Mouse (Mus musculus) hindbrain, embryonic 16.5 days (tissue): Measurements from ENCODE around the gene Hist3h2a. TPM values are rescaled to one million over a fixed set of nuclear protein-coding genes. Genes with fewer than 3 reads are reported as not detected.

Source experiments
- ATAC-seq: fragments of 200-750 bp; cut with Nextera tagmentation; 2 replicates; pipeline ENCODE4 v1.8.0; 2017; ENCODE audit warnings: moderate TSS enrichment, moderate library complexity
- H3K27ac ChIP-seq: fragments of 300-500 bp; sonication (generic); 2 replicates; pipeline ENCODE4 v1.5.1; 2014; ENCODE audit warnings: low read depth, mild to moderate bottlenecking, control low read depth, low read length, moderate library complexity
- H3K27me3 ChIP-seq: fragments of 300-500 bp; sonication (generic); replicated peaks from 2 replicates; pipeline ENCODE4 v1.6.1; 2014; ENCODE audit warnings: low read length; ENCODE audit not compliant: control insufficient read depth, insufficient read depth
- H3K36me3 ChIP-seq: fragments of 300-500 bp; sonication (generic); 2 replicates; pipeline ENCODE4 v1.6.1; 2014; ENCODE audit warnings: mild to moderate bottlenecking, low read length, moderate library complexity, mixed read lengths; ENCODE audit not compliant: control insufficient read depth, insufficient read depth
- H3K4me1 ChIP-seq: fragments of 300-500 bp; sonication (generic); 2 replicates; pipeline ENCODE4 v1.6.1; 2014; ENCODE audit warnings: low read depth, low read length; ENCODE audit not compliant: control insufficient read depth, insufficient read depth
- H3K4me2 ChIP-seq: fragments of 300-500 bp; sonication (generic); 2 replicates; pipeline ENCODE4 v1.6.1; 2014; ENCODE audit warnings: mild to moderate bottlenecking, low read length, control low read depth, moderate library complexity
- H3K4me3 ChIP-seq: fragments of 300-500 bp; sonication (generic); 2 replicates; pipeline ENCODE4 v1.5.1; 2014; ENCODE audit warnings: mild to moderate bottlenecking, low read length, control low read depth, moderate library complexity
- H3K9ac ChIP-seq: fragments of 300-500 bp; sonication (generic); 2 replicates; pipeline ENCODE4 v1.6.1; 2014; ENCODE audit warnings: low read depth, mild to moderate bottlenecking, control low read depth, low read length, moderate library complexity
- H3K9me3 ChIP-seq: fragments of 300-500 bp; sonication (generic); 2 replicates; pipeline ENCODE4 v1.6.1; 2014; ENCODE audit warnings: mild to moderate bottlenecking, low read length, moderate library complexity; ENCODE audit not compliant: control insufficient read depth
- WGBS: fragments of 180-500 bp; shearing (Covaris S2); extraction: QIAGEN DNeasy Blood & Tissue Kit; methylation state at CpG from one replicate; pipeline ENCODE4 v1.1.7; 2014; 5-methylcytosine and 5-hydroxymethylcytosine counted together
- polyA plus RNA-seq: library from polyadenylated mRNA; unstranded; fragments of >200 nt; fragmentation: Nextera tagmentation; extraction: Ambion mirVana; gene quantifications from 2 replicates; pipeline ENCODE4 v1.2.1, GENCODE M21; 2015

The Hist3h2a gene
- 85.3 and 89.6 TPM in 2 replicates for polyA plus RNA-seq

GRCm38 (mm10) chr11:58954420-58955142 is at the start of gene Hist3h2a, which contains the start of gene Trim17:
Gene Hist3h2a, plus strand, starts transcription at chr11:58954685.
Gene Trim17, plus strand, starts transcription at chr11:58954685.
- ATAC-seq = peak; percentile 92
- Histone ChIP-seq H3K9me3 (no peaks in the 10 kb centered on the region), H3K36me3 (no peaks in the 10 kb centered on the region; the same call in 1 of the 2 replicates), H3K4me1 (peaks cover 46% of the 10 kb centered on the region), H3K27ac (peak within 1 kb of the TSS; percentile 99), H3K4me3 (peak within 1 kb of the TSS; percentile 57), H3K4me2 (peak within 1 kb of the TSS; percentile 95), H3K27me3 (no peaks in the 10 kb centered on the region), H3K9ac (peak within 1 kb of the TSS; percentile 86)
- under 1% methylated on average over 49 of the region's 49 CpGs for WGBS

GRCm38 (mm10) chr11:58904838-58905237 is 49.6 kb upstream of the Hist3h2a start:
- peak overlapping the region; percentile 87 for H3K4me2 ChIP-seq
- H3K4me1 ChIP-seq = peaks cover 9% of the 10 kb centered on the region
- no peak for ATAC-seq
- WGBS = 52% methylated on average over 6 of the region's 6 CpGs
- no peak overlapping the region for H3K9ac ChIP-seq
- no peak overlapping the region for H3K4me3 ChIP-seq
- no peaks in the 10 kb centered on the region for H3K9me3 ChIP-seq
- H3K27ac ChIP-seq = no peak overlapping the region
- peaks cover 6% of the 10 kb centered on the region; the same call in 1 of the 2 replicates for H3K36me3 ChIP-seq
- no peaks in the 10 kb centered on the region for H3K27me3 ChIP-seq

DNA sequence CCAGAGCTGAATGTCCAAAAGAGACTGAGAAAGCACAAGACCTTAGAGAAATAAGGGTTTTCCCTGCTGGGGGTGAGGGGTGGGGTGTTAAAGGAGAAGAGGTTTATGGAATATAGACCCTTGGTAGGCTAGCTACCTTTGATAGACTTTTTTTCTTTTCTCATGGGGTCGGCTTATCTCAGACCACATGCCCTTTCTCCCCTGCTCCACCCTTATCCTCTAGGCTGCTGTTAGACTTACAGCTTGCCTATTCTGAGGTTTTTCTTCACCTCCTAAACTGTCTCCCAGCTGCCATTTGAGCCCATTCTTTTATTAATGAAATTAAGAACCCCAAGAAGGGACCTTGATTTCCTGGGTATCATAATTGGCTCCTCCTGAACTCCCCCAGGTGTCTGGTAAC is 40.7 kb upstream of the Hist3h2a start:
- Histone ChIP-seq H3K4me3 (no peak overlapping the region), H3K9me3 (no peaks in the 10 kb centered on the region), H3K4me2 (no peak overlapping the region), H3K27ac (no peak overlapping the region), H3K36me3 (no peaks in the 10 kb centered on the region), H3K27me3 (no peaks in the 10 kb centered on the region), H3K9ac (no peak overlapping the region), H3K4me1 (peaks cover 6% of the 10 kb centered on the region)
- WGBS = 92% methylated on average over 1 of the region's 1 CpGs
- no peak for ATAC-seq

DNA sequence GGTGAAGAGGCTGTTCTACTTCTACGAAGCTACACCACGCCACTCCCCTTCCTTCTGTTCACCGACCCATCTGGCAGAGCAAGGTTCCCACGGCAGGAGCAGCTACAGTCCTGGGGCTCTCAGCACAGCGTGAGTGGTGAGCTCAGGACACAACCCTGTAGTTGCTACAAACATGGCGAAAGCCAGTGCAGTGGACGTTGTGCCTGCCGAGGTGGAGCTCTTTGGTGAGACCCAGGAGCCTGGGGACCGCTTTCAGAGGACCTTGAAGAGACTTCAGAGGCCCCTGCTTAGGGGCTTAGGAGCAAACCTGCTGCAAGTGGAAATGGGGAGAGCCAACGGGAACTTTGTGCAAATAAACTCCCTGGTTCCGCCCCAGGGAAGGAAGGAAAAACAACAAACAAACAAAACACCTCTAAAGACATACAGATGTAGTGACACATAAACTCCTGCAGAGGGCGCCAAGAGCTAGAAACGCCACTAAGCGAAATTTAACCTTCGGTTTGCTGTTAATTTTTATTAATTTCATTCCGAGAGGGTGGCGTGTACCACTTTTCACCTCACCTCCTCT is 39.9 kb upstream of the Hist3h2a start:
- H3K9ac ChIP-seq = peak overlapping the region; percentile 54; the same call in 1 of the 2 replicates
- no peaks in the 10 kb centered on the region for H3K9me3 ChIP-seq
- H3K4me3 ChIP-seq = peak overlapping the region; percentile 35
- H3K36me3 ChIP-seq = no peaks in the 10 kb centered on the region
- H3K27me3 ChIP-seq = no peaks in the 10 kb centered on the region
- peak overlapping the region; percentile 24; the same call in 1 of the 2 replicates for H3K27ac ChIP-seq
- WGBS = 10% methylated on average over 17 of the region's 17 CpGs
- ATAC-seq = 0 out of 2 replicates have a peak, but pooled peaks have one; percentile 50
- H3K4me2 ChIP-seq = peak overlapping the region; percentile 66
- peaks cover 6% of the 10 kb centered on the region for H3K4me1 ChIP-seq

- H3K4me3 ChIP-seq = no peak overlapping the region
- no peaks in the 10 kb centered on the region for H3K27me3 ChIP-seq
- H3K4me2 ChIP-seq = no peak overlapping the region
- no peak overlapping the region for H3K9ac ChIP-seq
- H3K36me3 ChIP-seq = no peaks in the 10 kb centered on the region
- 52% methylated on average over 14 of the region's 14 CpGs for WGBS
- ATAC-seq = no peak
- no peaks in the 10 kb centered on the region for H3K9me3 ChIP-seq
- no peak overlapping the region for H3K27ac ChIP-seq
- H3K4me1 ChIP-seq = peaks cover 6% of the 10 kb centered on the region
These were observed 37.4 kb upstream of the Hist3h2a start for GRCm38 (mm10) chr11:58916879-58917744.

GRCm38 (mm10) chr11:58917745-58918366 is 36.6 kb upstream of the Hist3h2a start, which contains the start of gene Btnl10:
Gene Btnl10, plus strand, starts transcription at chr11:58917908.
- no peak within 1 kb of the TSS for H3K9ac ChIP-seq
- H3K4me1 ChIP-seq = peaks cover 6% of the 10 kb centered on the region
- no peak within 1 kb of the TSS for H3K27ac ChIP-seq
- H3K27me3 ChIP-seq = no peaks in the 10 kb centered on the region
- H3K4me3 ChIP-seq = no peak within 1 kb of the TSS
- no peak within 1 kb of the TSS for H3K4me2 ChIP-seq
- ATAC-seq = no peak
- H3K9me3 ChIP-seq = no peaks in the 10 kb centered on the region
- WGBS = 88% methylated on average over 12 of the region's 12 CpGs
- H3K36me3 ChIP-seq = no peaks in the 10 kb centered on the region

DNA sequence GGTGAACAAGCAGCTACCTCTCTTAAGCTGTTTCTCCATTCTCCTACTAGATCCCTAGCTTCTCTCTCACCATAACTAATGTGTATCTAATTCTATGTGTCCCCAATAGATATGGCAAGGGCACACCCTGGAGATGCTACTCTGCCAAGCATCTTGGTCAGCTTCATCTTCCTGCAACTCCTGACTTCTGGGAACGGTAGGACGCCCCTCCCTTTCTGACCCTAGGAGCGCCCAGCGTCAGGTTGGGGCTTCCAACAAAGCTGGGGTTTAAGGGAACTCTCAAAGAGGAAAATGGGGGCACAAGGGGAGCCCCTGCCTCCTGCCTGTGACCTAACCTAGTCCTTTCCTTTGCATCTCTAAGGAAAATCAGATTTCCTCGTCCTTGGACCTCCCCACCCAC is 35.7 kb upstream of the Hist3h2a start:
- H3K27me3 ChIP-seq = no peaks in the 10 kb centered on the region
- H3K4me1 ChIP-seq = peaks cover 6% of the 10 kb centered on the region
- H3K9ac ChIP-seq = no peak overlapping the region
- no peak overlapping the region for H3K4me3 ChIP-seq
- WGBS = 73% methylated on average over 5 of the region's 5 CpGs
- no peak overlapping the region for H3K4me2 ChIP-seq
- H3K27ac ChIP-seq = no peak overlapping the region
- no peaks in the 10 kb centered on the region for H3K36me3 ChIP-seq
- no peak for ATAC-seq
- H3K9me3 ChIP-seq = no peaks in the 10 kb centered on the region

- no peak overlapping the region for H3K9ac ChIP-seq
- H3K27ac ChIP-seq = no peak overlapping the region
- H3K36me3 ChIP-seq = no peaks in the 10 kb centered on the region
- H3K4me2 ChIP-seq = no peak overlapping the region
- no peaks in the 10 kb centered on the region for H3K27me3 ChIP-seq
- no peaks in the 10 kb centered on the region for H3K4me1 ChIP-seq
- no peak overlapping the region for H3K4me3 ChIP-seq
- H3K9me3 ChIP-seq = no peaks in the 10 kb centered on the region
- 83% methylated on average over 9 of the region's 9 CpGs for WGBS
- ATAC-seq = no peak
These were observed 32.1 kb upstream of the Hist3h2a start for GRCm38 (mm10) chr11:58922420-58922819.
